Mouse (Mus musculus) forebrain, embryonic 16.5 days (tissue): Measurements from ENCODE around the gene Gm20388. TPM values are rescaled to one million over a fixed set of nuclear protein-coding genes. Genes with fewer than 3 reads are reported as not detected.

Experiments
- ATAC-seq: fragments of 200-750 bp; cut with Nextera tagmentation; 2 replicates; pipeline ENCODE4 v1.8.0; 2017; ENCODE audit warnings: mild to moderate bottlenecking, moderate library complexity
- H3K27ac ChIP-seq: fragments of 300-500 bp; sonication (generic); 2 replicates; pipeline ENCODE4 v1.5.1; 2014; ENCODE audit warnings: low read length, control low read depth
- H3K27me3 ChIP-seq: fragments of 300-500 bp; sonication (generic); replicated peaks from 2 replicates; pipeline ENCODE4 v1.6.1; 2014; ENCODE audit warnings: low read length; ENCODE audit not compliant: control insufficient read depth, insufficient read depth
- H3K36me3 ChIP-seq: fragments of 300-500 bp; sonication (generic); 2 replicates; pipeline ENCODE4 v1.6.1; 2014; ENCODE audit not compliant: control insufficient read depth, insufficient read depth
- H3K4me1 ChIP-seq: fragments of 300-500 bp; sonication (generic); replicated peaks from 2 replicates; pipeline ENCODE4 v1.6.1; 2014; ENCODE audit warnings: low read length; ENCODE audit not compliant: control insufficient read depth, insufficient read depth
- H3K4me2 ChIP-seq: fragments of 300-500 bp; sonication (generic); 2 replicates; pipeline ENCODE4 v1.6.1; 2014; ENCODE audit warnings: mild to moderate bottlenecking, low read length, control low read depth
- H3K4me3 ChIP-seq: fragments of 300-500 bp; sonication (generic); replicated peaks from 2 replicates; pipeline ENCODE4 v1.5.1; 2014; ENCODE audit warnings: mild to moderate bottlenecking, low read length, control low read depth
- H3K9ac ChIP-seq: fragments of 300-500 bp; sonication (generic); replicated peaks from 2 replicates; pipeline ENCODE4 v1.6.1; 2014; ENCODE audit warnings: low read depth, low read length, control low read depth
- H3K9me3 ChIP-seq: fragments of 300-500 bp; sonication (generic); 2 replicates; pipeline ENCODE4 v1.6.1; 2016; ENCODE audit warnings: low read length; ENCODE audit not compliant: control insufficient read depth
- WGBS: fragments of 180-500 bp; shearing (Covaris S2); extraction: QIAGEN DNeasy Blood & Tissue Kit; methylation state at CpG from one replicate; pipeline ENCODE4 v1.1.7; 2014; 5-methylcytosine and 5-hydroxymethylcytosine counted together
- polyA plus RNA-seq: library from polyadenylated mRNA; unstranded; fragments of >200 nt; fragmentation: Nextera tagmentation; extraction: Ambion mirVana; gene quantifications from 2 replicates; pipeline ENCODE4 v1.2.1, GENCODE M21; 2015

The Gm20388 gene
- polyA plus RNA-seq, 1 experiment from 2014 or later = 4.7 TPM

GRCm38 (mm10) chr8:123497699-123498098 lies 3587.1 kb downstream of the Gm20388 start:
- H3K4me1 ChIP-seq = no peaks in the 10 kb centered on the region
- 87% methylated on average over 4 of the region's 4 CpGs for WGBS
- ATAC-seq = no peak
- no peak overlapping the region for H3K9ac ChIP-seq
- no peak overlapping the region for H3K27ac ChIP-seq
- no peak overlapping the region for H3K4me3 ChIP-seq
- no peak overlapping the region for H3K4me2 ChIP-seq
- peaks cover 54% of the 10 kb centered on the region for H3K36me3 ChIP-seq
- no peaks in the 10 kb centered on the region for H3K9me3 ChIP-seq
- no peaks in the 10 kb centered on the region for H3K27me3 ChIP-seq

- peaks cover 57% of the 10 kb centered on the region for H3K36me3 ChIP-seq
- 78% methylated on average over 11 of the region's 11 CpGs for WGBS
- H3K4me1 ChIP-seq = no peaks in the 10 kb centered on the region
- no peaks in the 10 kb centered on the region for H3K9me3 ChIP-seq
- no peak overlapping the region for H3K4me3 ChIP-seq
- ATAC-seq = peak; percentile 43; the same call in 1 of the 2 replicates
- no peak overlapping the region for H3K4me2 ChIP-seq
- no peaks in the 10 kb centered on the region for H3K27me3 ChIP-seq
- H3K27ac ChIP-seq = no peak overlapping the region
- no peak overlapping the region for H3K9ac ChIP-seq
These were observed 3588.3 kb downstream of the Gm20388 start for GRCm38 (mm10) chr8:123498963-123499362.

GRCm38 (mm10) chr8:123499556-123499955 lies 3588.9 kb downstream of the Gm20388 start:
- Histone ChIP-seq H3K9me3 (no peaks in the 10 kb centered on the region), H3K4me3 (no peak overlapping the region), H3K4me1 (no peaks in the 10 kb centered on the region), H3K9ac (no peak overlapping the region), H3K27ac (no peak overlapping the region), H3K36me3 (peaks cover 54% of the 10 kb centered on the region), H3K27me3 (no peaks in the 10 kb centered on the region), H3K4me2 (no peak overlapping the region)
- WGBS = 94% methylated on average over 11 of the region's 11 CpGs
- ATAC-seq = no peak

DNA sequence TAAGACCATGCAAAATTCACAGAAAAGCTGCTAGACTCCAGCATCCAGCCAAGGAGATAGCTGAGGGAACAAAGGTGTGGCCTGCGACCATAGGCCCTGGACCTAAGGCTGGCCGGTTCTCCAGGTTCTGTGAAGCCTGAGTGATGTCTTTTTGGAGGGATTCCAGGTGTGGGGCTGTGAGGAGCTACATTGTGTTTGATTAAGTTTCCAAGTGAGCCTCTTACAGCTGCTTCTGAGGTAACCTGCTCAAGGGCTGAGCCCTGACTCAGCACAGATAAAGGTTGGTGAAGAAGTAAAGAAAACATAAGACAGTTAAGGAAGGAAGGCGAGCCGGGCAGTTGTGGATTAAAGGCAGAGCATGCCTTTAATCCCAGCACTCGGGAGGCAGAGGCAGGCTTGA lies 3591.6 kb downstream of the Gm20388 start:
- H3K36me3 ChIP-seq = peaks cover 48% of the 10 kb centered on the region
- WGBS = 95% methylated on average over 5 of the region's 5 CpGs
- no peak for ATAC-seq
- no peak overlapping the region for H3K9ac ChIP-seq
- H3K4me1 ChIP-seq = no peaks in the 10 kb centered on the region
- no peak overlapping the region for H3K27ac ChIP-seq
- H3K4me3 ChIP-seq = no peak overlapping the region
- H3K4me2 ChIP-seq = no peak overlapping the region
- H3K27me3 ChIP-seq = no peaks in the 10 kb centered on the region
- no peaks in the 10 kb centered on the region for H3K9me3 ChIP-seq

- no peak for ATAC-seq
These were observed 3593.3 kb downstream of the Gm20388 start for GRCm38 (mm10) chr8:123503801-123504467.

DNA sequence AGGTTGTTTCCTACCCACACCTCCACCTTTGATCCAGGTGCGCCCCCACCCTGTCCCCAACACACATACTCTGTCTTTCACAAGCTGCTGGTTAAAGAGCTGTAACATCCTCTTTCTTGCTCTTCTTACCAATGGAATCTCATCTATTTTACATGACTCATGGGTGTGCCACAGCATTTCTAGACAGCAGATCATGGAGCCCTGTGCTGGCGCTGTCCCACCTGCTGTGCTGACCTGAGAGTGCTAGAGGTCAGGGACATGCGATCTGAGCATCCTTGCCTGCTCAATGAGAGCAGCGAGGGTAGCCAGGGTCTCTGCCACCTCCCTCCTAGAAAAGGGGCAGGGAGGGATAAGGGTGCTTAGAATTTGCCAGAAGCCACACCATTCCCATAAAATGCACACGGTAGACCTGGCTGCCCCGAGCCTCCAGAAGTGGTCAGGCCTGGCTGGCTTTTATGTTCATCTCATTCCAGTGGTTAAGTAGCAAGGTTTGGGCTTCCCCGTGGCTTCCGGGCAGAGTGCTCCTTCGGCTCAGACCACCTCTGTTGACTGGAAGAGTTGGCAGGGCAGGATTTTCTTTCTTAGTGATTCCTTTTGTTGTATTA lies 3594.1 kb downstream of the Gm20388 start:
- ATAC-seq = no peak
- no peak overlapping the region for H3K27ac ChIP-seq

More at GRCm38 (mm10) chr8:123503801-123504467, 3593.3 kb downstream of the Gm20388 start:
- WGBS = 99% methylated on average over 6 of the region's 6 CpGs
- Histone ChIP-seq H3K36me3 (peaks cover 56% of the 10 kb centered on the region), H3K4me2 (no peak overlapping the region), H3K27ac (no peak overlapping the region), H3K4me1 (no peaks in the 10 kb centered on the region), H3K9ac (no peak overlapping the region), H3K27me3 (no peaks in the 10 kb centered on the region), H3K4me3 (no peak overlapping the region), H3K9me3 (no peaks in the 10 kb centered on the region)

DNA sequence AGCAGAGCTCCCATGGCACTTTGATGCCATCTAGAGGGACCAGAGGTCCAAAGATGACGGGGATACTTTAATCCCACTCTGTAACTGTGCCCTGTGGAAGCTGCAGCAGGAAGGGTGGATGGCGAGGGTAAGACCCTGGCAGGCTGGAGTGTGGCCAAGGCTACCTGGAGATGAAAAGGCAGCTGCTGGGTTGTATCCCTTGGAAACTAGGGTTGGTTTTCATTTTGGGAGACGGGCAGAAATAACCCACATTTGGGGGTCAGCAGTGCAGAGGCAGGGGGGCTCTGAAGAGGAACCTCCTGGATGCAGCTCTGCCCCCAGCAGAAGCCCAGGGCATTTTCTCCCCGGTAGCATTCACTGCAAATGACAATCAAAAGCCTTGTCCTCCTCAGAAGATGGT lies 3594.6 kb downstream of the Gm20388 start:
- no peaks in the 10 kb centered on the region for H3K4me1 ChIP-seq
- H3K9me3 ChIP-seq = no peaks in the 10 kb centered on the region
- H3K36me3 ChIP-seq = peaks cover 58% of the 10 kb centered on the region
- WGBS = 88% methylated on average over 4 of the region's 4 CpGs
- no peak overlapping the region for H3K4me2 ChIP-seq
- H3K27me3 ChIP-seq = no peaks in the 10 kb centered on the region
- ATAC-seq = no peak
- H3K27ac ChIP-seq = no peak overlapping the region
- H3K4me3 ChIP-seq = no peak overlapping the region
- no peak overlapping the region for H3K9ac ChIP-seq

More for the DNA sequence above, 3594.1 kb downstream of the Gm20388 start:
- Histone ChIP-seq H3K9me3 (no peaks in the 10 kb centered on the region), H3K4me2 (no peak overlapping the region), H3K9ac (no peak overlapping the region), H3K36me3 (peaks cover 58% of the 10 kb centered on the region), H3K4me3 (no peak overlapping the region), H3K27me3 (no peaks in the 10 kb centered on the region), H3K4me1 (no peaks in the 10 kb centered on the region)
- 94% methylated on average over 9 of the region's 9 CpGs for WGBS

DNA sequence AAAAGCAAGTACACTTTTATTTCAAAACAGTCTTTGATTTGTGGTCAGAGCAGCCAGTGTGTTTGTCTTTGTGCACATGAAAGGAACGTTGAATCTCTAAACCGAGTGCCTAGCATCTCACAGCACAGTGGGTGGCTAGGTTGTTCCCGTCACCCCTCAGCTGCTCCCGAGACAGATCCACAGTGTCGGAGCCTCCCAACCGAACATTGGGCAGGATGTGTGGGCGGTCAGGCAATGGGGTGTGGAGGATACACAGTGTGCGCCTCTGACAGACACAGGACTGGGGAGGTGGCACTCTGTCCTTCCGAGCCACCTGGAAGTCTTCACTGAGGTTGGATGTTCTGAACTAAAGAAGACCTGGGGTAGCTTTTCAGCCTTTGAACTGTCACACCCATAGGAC lies 3595.1 kb downstream of the Gm20388 start:
- no peak for ATAC-seq
- no peak overlapping the region for H3K9ac ChIP-seq
- WGBS = 90% methylated on average over 9 of the region's 9 CpGs
- H3K27me3 ChIP-seq = no peaks in the 10 kb centered on the region
- H3K36me3 ChIP-seq = peaks cover 58% of the 10 kb centered on the region
- no peaks in the 10 kb centered on the region for H3K4me1 ChIP-seq
- H3K9me3 ChIP-seq = no peaks in the 10 kb centered on the region
- H3K4me2 ChIP-seq = no peak overlapping the region
- no peak overlapping the region for H3K27ac ChIP-seq
- no peak overlapping the region for H3K4me3 ChIP-seq

- Histone ChIP-seq H3K27ac (no peak overlapping the region), H3K27me3 (no peaks in the 10 kb centered on the region), H3K4me1 (no peaks in the 10 kb centered on the region), H3K9me3 (no peaks in the 10 kb centered on the region), H3K9ac (no peak overlapping the region), H3K36me3 (peaks cover 46% of the 10 kb centered on the region), H3K4me3 (no peak overlapping the region), H3K4me2 (no peak overlapping the region)
- WGBS = 94% methylated on average over 5 of the region's 5 CpGs
- ATAC-seq = no peak
These were observed 3596.5 kb downstream of the Gm20388 start for GRCm38 (mm10) chr8:123507153-123507552.
